Mouse (Mus musculus) forebrain, postnatal 0 days (tissue): Measurements from ENCODE around the gene D11Wsu47e. TPM values are rescaled to one million over a fixed set of nuclear protein-coding genes. Genes with fewer than 3 reads are reported as not detected.

Experiments
- ATAC-seq: fragments of 200-750 bp; cut with Nextera tagmentation; 2 replicates; pipeline ENCODE4 v1.8.0; 2017; ENCODE audit warnings: mild to moderate bottlenecking, moderate library complexity
- DNase-seq: peaks from one replicate; pipeline ENCODE4 v3.0.0-alpha.2; 2015
- H3K27ac ChIP-seq: fragments of 300-500 bp; sonication (generic); 2 replicates; pipeline ENCODE4 v1.5.1; 2014; ENCODE audit warnings: low read depth, mild to moderate bottlenecking, antibody characterized with exemption, low read length, moderate library complexity, mixed read lengths
- H3K27me3 ChIP-seq: fragments of 300-500 bp; sonication (generic); 2 replicates; pipeline ENCODE4 v1.6.1; 2014; ENCODE audit warnings: mild to moderate bottlenecking, low read length, mixed read lengths; ENCODE audit not compliant: insufficient read depth
- H3K36me3 ChIP-seq: fragments of 300-500 bp; sonication (generic); 2 replicates; pipeline ENCODE4 v1.6.1; 2014; ENCODE audit warnings: mild to moderate bottlenecking, moderate library complexity; ENCODE audit not compliant: insufficient read depth
- H3K4me1 ChIP-seq: fragments of 300-500 bp; sonication (generic); 2 replicates; pipeline ENCODE4 v1.6.1; 2014; ENCODE audit warnings: antibody characterized with exemption; ENCODE audit not compliant: insufficient read depth
- H3K4me2 ChIP-seq: fragments of 300-500 bp; sonication (generic); 2 replicates; pipeline ENCODE4 v1.6.1; 2014; ENCODE audit warnings: low read depth, mild to moderate bottlenecking, moderate library complexity
- H3K4me3 ChIP-seq: fragments of 300-500 bp; sonication (generic); 2 replicates; pipeline ENCODE4 v1.5.1; 2014; ENCODE audit warnings: low read depth, low read length, mixed read lengths
- H3K9ac ChIP-seq: fragments of 300-500 bp; sonication (generic); 2 replicates; pipeline ENCODE4 v1.6.1; 2014; ENCODE audit warnings: mild to moderate bottlenecking
- H3K9me3 ChIP-seq: fragments of 300-500 bp; sonication (generic); 2 replicates; pipeline ENCODE4 v1.6.1; 2016; ENCODE audit warnings: low read length
- CTCF ChIP-seq: sonication (generic); IDR thresholded peaks from 2 replicates; pipeline ENCODE4 v1.5.1; 2016; ENCODE audit warnings: antibody characterized with exemption, control low read depth, low read depth
- WGBS: fragments of 180-500 bp; shearing (Covaris S2); extraction: QIAGEN DNeasy Blood & Tissue Kit; methylation state at CpG from one replicate; pipeline ENCODE4 v1.1.7; 2014; 5-methylcytosine and 5-hydroxymethylcytosine counted together
- polyA plus RNA-seq: library from polyadenylated mRNA; unstranded; fragments of >200 nt; fragmentation: Nextera tagmentation; extraction: Ambion mirVana; gene quantifications from 2 replicates; pipeline ENCODE4 v1.2.1, GENCODE M21; 2015
- total RNA-seq: library from RNA; depleted of rRNA; stranded (reverse); fragments of >200 nt; gene quantifications from 2 replicates; pipeline ENCODE4 v1.2.3, GENCODE M21; 2014

Gene D11Wsu47e
- total and polyA plus RNA-seq, 2 experiments from 2014 or later: 25.7 to 36.7 TPM

DNA sequence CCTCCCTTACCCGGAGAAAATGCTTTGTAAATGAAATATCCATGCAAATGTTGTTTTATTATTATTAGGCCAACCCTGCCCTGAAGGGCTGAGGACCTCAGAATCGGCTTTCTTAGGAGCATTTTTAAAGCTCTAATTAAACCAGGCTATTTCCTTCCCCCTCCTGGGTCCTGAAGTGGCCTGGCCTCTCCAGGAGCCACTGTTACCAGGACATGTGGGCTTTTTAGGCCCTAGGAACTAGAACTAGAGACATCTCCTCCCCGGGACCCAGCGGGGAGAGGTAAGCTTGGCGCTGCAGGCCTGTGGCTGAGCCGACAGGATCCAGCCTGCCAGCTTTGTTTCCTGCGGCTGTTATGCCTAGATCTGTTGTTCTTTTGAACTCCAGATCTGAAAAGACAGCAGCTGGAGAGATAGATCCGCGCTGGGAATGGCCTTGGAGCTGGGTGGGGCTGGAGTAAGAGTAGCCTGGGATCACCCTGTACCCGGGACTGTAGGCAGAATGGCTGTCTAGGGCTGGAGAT lies 26.1 kb downstream of the D11Wsu47e start:
- Histone ChIP-seq H3K27ac (peak overlapping the region; percentile 35), H3K4me2 (no peak overlapping the region), H3K4me3 (no peak overlapping the region), H3K4me1 (peaks cover 8% of the 10 kb centered on the region; the same call in 1 of the 2 replicates), H3K27me3 (no peaks in the 10 kb centered on the region), H3K36me3 (no peaks in the 10 kb centered on the region; the same call in 1 of the 2 replicates), H3K9ac (peak overlapping the region; percentile 31), H3K9me3 (no peaks in the 10 kb centered on the region)
- DNase-seq (peak; percentile 42), ATAC-seq (peak; percentile 55)
- WGBS: 4% methylated on average over 10 of the region's 10 CpGs
- no peak for TF ChIP-seq CTCF

DNA sequence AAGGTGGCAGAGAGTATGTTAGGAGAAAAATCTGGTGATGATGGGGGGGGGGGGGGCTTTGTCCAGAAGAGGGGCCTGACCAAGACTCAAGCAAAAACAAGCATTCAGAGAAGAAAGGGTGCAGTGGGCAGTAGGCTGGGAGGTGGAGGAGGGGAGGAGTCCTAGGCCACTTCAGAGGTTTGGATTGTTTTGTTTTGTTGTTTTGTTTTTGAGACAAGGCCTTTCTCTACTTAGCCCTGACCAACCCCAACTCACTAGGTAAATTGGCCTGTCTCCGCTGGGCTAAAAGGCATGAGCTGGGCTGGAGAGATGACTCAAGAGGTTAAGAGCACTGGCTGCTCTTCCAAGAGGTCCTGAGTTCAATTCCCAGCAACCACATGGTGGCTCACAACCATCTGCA lies 26.8 kb downstream of the D11Wsu47e start:
- WGBS: 62% methylated on average over 1 of the region's 1 CpGs

DNA sequence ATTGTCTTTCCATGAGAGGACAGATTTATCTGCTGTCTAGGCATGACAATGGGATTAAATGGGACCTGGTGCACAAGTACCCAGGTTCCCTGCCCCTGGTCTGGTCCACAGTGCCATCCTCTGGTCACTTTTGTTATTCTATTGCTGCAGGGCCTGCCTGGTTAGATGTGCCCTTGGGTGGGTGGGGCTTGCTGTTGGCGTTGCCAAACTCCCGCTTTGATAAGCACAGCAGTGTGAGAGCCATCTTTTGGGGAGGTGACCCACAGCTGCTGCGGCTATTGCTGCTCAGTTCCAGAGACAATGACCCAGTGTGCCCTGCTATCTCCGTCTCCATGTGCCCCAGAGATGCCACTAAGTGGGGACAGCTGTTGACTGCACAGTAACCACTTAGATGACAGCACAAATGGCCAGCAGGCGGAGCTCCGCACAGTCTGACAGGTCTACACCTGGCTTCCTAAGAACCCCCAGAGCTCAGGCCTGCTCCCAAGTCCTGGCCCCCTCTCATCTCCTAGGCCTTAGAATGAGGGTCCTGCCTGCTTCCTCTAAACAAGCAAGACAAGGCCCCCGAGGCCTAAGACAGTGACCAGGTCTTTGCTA lies 31.0 kb downstream of the D11Wsu47e start:
- WGBS: 76% methylated on average over 7 of the region's 7 CpGs
- Histone ChIP-seq H3K9me3 (no peaks in the 10 kb centered on the region), H3K4me1 (peaks cover 6% of the 10 kb centered on the region; the same call in 1 of the 2 replicates), H3K4me3 (no peak overlapping the region), H3K27me3 (no peaks in the 10 kb centered on the region), H3K4me2 (no peak overlapping the region), H3K9ac (no peak overlapping the region), H3K27ac (no peak overlapping the region), H3K36me3 (no peaks in the 10 kb centered on the region)
- DNase-seq: no peak
- TF ChIP-seq CTCF: no peak; the same call in 1 of the 2 replicates
- no peak for ATAC-seq

More for the DNA sequence above, 26.8 kb downstream of the D11Wsu47e start:
- peaks cover 8% of the 10 kb centered on the region; the same call in 1 of the 2 replicates for H3K4me1 ChIP-seq
- no peak for DNase-seq
- no peak overlapping the region for H3K4me3 ChIP-seq
- ATAC-seq: no peak
- H3K9ac ChIP-seq: no peak overlapping the region
- H3K9me3 ChIP-seq: no peaks in the 10 kb centered on the region
- no peak for TF ChIP-seq CTCF
- no peak overlapping the region for H3K4me2 ChIP-seq
- no peak overlapping the region for H3K27ac ChIP-seq
- no peaks in the 10 kb centered on the region for H3K27me3 ChIP-seq
- no peaks in the 10 kb centered on the region; the same call in 1 of the 2 replicates for H3K36me3 ChIP-seq

DNA sequence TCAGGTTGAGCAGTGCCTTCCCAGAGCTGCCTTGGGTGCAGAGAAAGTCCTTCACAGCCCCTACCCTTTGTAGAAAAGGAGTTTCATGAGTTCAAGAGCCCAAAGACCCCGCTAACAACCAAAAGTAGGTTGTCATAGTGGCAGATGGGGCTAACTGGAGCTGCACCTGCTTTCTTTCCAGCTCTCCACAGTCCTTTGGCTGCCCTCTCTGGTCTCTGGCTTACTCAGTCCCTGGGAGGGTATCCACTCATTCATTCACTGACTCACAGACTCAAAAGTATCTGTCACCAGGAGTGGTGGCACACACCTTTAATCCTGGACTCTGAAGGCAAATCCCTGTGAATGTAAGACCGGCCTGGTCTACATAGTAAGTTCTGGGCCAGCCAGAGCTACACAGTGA lies 31.9 kb downstream of the D11Wsu47e start:
- Histone ChIP-seq H3K4me3 (no peak overlapping the region), H3K9me3 (no peaks in the 10 kb centered on the region), H3K27me3 (no peaks in the 10 kb centered on the region), H3K9ac (no peak overlapping the region), H3K4me1 (no peaks in the 10 kb centered on the region), H3K4me2 (no peak overlapping the region), H3K27ac (no peak overlapping the region), H3K36me3 (no peaks in the 10 kb centered on the region)
- WGBS: 93% methylated on average over 2 of the region's 2 CpGs
- DNase-seq: no peak
- ATAC-seq: no peak
- TF ChIP-seq CTCF: no peak

DNA sequence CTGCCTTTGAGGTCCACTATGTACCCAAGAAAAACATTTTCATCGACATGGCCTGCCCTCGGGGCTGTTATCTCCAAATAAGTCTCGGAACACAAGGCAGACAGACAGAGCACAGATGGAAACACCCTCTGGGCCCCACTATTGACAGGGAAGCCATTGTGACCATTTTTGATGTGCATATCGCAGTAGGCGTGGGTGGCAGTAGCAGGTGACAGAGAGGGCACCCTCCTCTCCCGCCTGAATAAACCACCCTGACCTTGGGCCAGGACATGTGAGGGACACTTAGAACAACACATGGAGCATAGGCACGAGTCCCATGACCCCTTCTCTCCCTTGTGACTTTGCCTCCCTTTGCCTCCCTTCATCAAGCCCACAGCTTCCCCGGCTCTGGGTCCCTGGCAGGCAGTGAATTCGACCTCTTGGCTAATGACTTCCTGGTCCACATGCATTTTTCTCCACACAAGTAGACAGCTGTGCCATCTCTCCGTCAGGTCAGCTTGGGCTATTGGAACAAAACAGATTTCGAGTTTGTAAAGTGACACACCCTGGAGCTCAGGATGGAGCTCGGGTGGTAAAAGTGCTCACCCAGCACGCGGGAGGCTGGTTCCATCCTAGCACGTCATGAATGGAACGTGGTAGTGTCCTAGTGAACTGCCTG lies 33.7 kb downstream of the D11Wsu47e start:
- Histone ChIP-seq H3K4me2 (no peak overlapping the region), H3K27me3 (no peaks in the 10 kb centered on the region), H3K4me1 (no peaks in the 10 kb centered on the region), H3K9me3 (no peaks in the 10 kb centered on the region), H3K9ac (no peak overlapping the region), H3K36me3 (no peaks in the 10 kb centered on the region), H3K4me3 (no peak overlapping the region), H3K27ac (no peak overlapping the region)
- WGBS: 74% methylated on average over 16 of the region's 16 CpGs
- TF ChIP-seq CTCF: no peak
- ATAC-seq: no peak
- DNase-seq: no peak

DNA sequence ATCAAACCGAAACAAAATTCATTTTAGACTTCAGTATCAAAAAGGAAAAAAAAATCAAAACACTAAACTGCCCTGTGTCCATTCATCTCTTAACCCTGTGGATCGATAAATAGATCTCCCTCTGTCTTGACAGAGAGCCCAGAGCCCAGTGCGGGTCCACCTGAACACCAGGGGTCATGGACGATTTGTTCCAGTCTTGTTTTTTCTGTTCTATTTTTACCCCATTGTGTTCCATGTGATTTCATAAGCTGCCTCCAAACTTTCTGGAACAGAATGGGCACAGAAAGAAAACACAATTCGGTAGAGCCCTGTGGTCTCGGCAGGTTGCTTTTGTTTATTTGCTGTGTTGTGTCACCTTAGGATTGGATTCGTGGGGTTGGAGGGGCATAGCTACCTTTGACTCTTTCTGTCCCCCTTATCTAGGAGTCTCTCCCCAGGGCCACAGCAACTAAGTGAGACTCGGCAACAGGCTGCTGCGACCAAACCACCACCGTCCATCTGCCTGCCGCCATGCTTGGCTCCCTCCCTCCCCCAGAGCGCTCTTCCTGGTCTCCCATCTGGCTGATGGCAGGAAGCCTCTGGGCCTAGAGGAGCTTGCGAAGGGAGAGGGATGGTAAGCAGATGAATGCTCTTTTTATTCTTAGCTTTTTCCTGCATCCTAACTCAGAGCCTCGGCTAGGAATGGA lies 38.3 kb downstream of the D11Wsu47e start:
- H3K4me1 ChIP-seq: peaks cover 5% of the 10 kb centered on the region; the same call in 1 of the 2 replicates
- H3K27me3 ChIP-seq: no peaks in the 10 kb centered on the region
- DNase-seq (peak; percentile 63), ATAC-seq (peak; percentile 59)
- no peaks in the 10 kb centered on the region for H3K9me3 ChIP-seq
- no peak for TF ChIP-seq CTCF
- H3K4me3 ChIP-seq: no peak overlapping the region
- WGBS: 63% methylated on average over 14 of the region's 14 CpGs
- no peak overlapping the region for H3K27ac ChIP-seq
- H3K36me3 ChIP-seq: peaks cover 12% of the 10 kb centered on the region; the same call in 1 of the 2 replicates
- no peak overlapping the region for H3K9ac ChIP-seq
- H3K4me2 ChIP-seq: no peak overlapping the region
